Mouse (Mus musculus): ENCODE data around the gene Angptl8. TPM values are rescaled to one million over a fixed set of nuclear protein-coding genes. Genes with fewer than 3 reads are reported as not detected.

Angptl8 gene
- total RNA-seq, 2 experiments from 2014 or later: 2.0 to 3.3 TPM

DNA sequence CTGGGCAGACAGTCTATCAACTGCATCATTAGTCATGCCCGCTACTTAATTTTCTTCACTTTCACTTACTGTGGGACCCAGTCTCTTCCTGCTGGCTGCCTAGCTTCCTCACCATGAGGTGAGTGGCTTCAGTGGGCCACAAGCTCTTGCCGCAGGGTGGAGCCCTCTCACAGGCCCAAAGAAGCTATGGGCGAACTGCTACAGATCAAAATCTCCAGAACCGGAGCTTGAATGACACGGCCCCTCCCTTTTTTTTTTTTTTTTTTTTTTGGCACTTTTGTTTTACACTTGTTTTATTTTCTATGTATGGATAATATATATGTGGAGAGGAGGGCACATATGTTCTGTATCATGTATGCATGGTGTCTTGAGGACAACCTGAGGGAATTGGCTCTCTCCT lies 24.1 kb upstream of the Angptl8 start:
- ATAC-seq (ENCODE audit: poor library complexity, severe bottlenecking): no peak

DNA sequence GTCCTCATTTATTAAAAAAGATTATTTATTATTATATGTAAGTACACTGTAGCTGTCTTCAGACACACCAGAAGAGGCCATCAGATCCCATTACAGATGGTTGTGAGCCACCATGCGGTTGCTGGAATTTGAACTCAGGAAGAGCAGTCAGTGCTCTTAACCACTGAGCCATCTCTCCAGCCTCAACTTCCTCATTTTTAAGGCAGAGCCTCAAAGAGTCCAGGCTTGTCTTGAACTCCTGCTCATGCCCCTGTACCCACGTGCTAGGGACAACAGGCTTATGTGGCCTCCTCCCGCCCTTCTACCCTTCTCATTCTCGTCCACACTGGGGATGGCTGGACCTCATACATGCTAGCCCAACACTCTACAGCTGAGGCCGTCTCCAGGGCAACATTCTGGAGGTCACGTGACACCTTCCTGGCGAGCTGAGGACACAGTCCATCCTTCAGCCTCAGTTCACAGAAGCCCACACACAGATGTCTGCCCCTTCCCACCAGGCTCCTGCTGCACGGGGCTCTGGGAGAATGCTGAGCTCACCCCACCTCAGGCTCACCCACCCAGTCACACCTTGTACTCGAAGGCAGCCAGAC lies 18.5 kb upstream of the Angptl8 start:
- peak; percentile 68 for ATAC-seq (ENCODE audit: poor library complexity, severe bottlenecking)

DNA sequence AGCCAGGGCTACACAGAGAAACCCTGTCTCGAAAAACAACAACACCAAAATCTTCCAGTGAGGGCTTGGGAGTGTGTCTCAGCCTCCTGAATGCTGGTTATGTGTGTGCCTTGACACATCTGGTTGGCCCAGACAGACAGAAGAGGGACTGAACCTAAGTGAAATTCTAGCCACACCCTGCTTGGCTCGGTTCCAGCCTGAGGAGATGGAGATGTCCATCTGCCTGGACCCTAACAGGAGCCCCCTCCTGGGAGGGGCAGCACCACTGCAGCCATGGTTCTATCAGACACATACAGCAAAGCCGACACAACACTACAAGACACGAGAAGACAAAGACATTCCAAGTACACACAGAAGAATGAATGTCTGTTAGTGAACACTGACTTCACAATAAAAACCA lies 17.2 kb upstream of the Angptl8 start:
- ATAC-seq (ENCODE audit: poor library complexity, severe bottlenecking): no peak

DNA sequence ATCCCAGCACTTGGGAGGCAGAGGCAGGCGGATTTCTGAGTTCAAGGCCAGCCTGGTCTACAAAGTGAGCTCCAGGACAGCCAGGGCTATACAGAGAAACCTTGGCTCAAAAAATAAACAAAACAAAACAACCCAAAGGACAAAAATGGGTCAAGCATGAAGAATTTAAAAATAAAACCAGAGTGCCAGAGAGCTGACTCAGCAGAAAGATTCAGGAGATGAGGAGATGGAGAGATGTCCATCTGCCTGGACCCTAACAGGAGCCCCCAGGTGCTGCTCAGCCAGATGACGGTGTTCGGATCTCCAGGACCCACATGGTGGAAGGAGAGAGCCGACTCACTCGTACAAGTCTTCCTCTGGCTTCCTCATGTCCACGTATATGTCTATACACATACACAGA lies 16.7 kb upstream of the Angptl8 start:
- ATAC-seq (ENCODE audit: poor library complexity, severe bottlenecking): no peak

DNA sequence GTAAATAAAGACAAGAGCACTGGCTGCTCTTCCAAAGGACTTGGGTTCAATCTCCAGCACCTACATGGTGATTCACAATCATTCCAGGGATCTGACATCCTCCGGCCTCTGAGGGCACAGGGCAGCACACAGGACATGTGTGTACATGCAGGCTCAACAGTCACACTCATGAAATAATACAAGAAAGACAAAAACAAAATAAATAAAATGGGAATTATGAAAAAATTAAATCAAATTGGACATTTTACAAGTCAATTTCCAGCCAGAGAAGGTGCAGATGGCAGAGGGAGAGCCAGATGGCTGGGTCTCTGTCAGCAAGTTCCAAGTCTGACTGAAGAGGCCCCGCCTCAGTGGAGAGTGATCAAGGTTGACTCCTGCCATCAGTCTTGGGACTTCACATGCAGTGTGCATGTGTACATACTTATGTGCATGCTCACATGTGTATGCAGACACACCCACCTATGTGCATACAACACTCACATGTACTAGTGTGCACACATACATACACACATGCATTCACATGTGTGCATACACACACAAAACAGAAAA lies 16.1 kb upstream of the Angptl8 start:
- no peak for ATAC-seq (ENCODE audit: poor library complexity, severe bottlenecking)

DNA sequence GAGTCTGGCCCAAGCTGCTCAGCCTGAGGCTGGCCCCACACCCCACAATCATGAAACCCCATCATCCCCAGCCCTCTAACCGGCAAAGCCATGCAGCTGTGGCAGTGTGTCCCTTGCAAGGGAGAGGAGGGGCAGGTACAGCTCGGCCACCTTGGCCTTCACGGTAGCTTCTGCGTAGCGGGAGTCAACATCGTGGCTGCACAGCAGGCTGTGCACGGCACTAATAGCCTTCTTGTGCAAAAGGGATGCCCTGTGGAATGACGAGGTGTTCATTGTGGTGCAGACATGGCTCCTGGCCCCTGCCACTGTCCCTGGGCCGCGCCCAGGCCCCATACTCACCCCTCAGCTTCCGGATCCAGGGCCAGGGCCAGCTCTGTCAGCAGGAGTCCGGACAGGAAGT lies 15.1 kb upstream of the Angptl8 start:
- ATAC-seq (ENCODE audit: poor library complexity, severe bottlenecking): no peak

DNA sequence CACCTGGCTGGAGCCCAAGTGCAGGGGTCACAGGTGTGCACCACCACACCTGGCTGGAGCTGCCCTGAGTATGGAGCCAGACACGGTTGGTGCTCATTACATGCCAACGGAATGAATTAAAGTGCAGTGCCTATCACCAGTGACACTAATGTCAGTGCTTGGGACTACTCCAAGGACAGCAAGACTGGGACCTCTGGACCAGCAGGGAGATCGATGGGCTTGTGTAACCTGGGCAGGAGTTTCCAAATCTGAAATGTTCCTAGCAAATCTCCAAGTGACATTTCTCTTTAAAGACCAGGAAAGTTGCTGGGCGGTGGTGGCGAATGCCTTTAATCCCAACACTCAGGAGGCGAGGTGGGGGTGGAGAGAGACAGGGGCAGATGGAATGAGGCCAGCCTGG lies 12.6 kb upstream of the Angptl8 start:
- ATAC-seq (ENCODE audit: poor library complexity, severe bottlenecking): no peak

DNA sequence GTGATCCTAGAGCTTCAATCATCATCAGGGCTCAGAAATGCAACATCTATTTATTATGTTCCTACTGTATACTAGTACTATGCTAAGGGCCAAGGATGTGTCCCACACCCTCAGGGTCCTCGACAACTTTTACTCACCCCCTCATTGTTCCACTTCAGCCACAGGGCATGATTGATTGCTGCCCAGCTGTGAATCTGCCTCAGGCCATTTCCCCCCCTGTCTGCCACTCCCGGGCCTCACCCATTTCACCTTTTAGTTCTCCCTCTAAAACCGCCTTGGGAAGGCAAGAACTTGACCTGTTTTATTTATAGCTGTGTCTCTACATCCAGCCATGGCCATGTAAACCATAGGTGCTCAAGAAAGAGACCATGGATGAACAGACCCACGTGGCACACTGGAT lies 11.4 kb upstream of the Angptl8 start:
- ATAC-seq (ENCODE audit: poor library complexity, severe bottlenecking): no peak

DNA sequence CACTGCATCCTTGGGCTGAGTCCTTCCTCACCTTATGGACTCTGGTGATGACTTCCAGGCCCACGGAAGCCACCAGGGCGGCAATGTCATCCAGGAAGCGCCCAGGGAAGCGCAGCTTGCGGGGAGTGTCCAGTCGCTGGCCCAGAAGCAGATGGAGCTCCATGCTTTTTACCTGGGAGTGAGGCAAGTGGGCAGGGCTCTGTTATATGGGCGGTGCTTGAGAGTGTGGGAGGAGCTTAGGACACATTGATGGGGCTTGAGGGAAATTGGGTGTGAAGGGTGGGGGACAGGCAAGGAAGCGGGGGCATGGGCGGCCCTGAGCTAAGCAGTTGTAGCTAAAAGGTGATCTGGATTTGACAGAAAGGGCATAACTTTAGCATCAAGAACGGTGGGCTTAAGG lies 10.9 kb upstream of the Angptl8 start:
- no peak for ATAC-seq (ENCODE audit: poor library complexity, severe bottlenecking)

DNA sequence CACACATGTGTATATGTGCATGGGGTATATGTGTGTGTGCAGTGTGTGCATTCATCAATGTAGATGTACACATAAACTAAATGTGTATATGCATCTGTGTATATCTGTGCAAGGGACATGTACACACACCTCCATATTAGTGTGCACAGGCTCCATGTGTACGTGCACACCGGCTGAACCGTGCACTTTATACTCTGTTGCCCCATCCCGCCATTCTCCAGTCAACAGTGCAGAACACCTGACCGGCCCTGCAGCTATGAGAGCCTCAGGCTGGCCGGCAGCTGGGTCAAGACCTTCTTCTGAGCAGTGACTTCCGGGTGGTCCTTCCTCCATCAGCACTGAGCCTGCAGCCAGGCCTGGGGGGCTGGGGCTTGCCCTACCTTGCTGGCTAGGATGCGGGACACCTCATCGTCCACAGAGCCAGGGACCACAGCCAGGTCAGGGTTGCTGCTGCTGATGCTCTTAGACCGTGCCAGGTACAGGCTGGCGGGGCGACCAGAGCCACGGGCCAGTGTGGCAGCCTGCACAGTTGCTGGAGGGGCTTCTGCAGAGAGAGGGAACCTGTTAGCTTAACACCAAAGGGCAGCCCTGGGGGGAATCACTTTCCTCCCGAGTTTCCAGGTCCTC lies 5.4 kb upstream of the Angptl8 start:
- ATAC-seq (ENCODE audit: poor library complexity, severe bottlenecking): no peak

DNA sequence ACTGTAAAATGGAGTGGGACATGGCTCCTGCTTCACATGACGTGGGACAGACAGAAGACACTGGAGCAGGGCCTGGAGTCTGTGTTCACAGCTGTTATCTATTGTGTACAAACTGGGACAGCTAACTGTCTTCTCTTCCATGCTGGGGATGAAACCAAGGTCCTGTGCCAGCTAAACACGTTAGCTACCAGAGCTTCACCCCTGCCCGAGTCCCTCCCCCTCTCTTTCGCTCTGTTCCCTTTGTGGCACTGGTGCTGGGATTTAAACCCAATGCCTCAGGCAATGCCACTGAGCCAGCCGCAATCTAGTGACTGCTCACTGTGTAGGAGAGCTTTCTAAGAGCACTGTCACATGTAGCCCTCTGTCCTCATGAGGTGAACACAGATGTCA lies 4.9 kb upstream of the Angptl8 start:
- ATAC-seq (ENCODE audit: poor library complexity, severe bottlenecking): no peak

DNA sequence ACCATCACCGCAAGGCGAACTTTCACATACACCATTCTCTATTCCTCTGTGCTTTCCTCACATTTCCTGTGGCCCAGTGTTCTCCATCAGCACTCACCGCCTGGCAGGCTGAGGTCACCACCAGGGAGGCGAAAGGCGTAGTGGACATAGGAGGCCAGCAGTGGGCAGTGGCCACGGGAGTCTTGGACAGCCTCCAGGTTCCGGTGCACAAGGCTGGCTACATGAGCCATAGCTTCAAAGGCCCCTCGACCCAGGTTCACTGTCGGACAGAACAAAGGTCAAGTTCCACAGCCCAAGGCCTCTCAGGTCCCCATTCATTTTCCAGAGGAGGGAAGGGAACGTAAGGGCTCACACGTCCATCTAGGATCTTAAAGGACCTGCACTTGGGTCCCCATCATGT lies 4.4 kb upstream of the Angptl8 start:
- no peak for ATAC-seq (ENCODE audit: poor library complexity, severe bottlenecking)

DNA sequence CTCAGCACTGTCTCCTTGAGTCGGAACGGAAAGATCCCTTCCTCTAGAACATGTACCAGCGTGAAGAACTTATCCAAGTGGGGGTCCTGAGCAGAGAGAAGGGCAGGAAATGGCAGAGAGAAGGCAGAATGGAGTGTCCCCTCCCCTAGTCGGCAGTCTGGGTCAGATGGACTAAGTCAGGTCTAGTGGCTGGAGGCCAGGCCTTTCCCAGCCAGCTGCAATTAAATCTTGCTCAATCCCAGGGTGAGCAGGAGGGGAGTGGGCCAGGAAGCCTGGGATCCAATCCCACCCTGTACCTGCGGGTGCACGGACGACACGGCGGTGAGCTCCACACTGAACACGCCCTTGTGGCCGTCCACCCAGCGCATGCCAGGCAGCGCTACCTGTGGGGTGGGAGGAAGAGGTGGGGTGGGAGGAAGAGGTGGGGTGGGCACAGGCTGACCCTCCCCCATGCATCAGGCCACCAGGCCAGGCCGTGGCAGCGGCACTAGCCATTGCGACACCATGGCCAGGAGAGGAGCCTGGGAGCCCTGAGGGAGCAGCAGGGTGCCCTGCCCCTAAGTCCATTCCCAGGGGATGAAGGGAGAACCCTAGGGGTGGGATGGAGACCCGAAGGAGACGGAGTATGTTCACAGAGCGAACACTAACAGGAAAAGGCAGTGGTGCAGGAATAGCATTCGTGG lies 3.6 kb upstream of the Angptl8 start:
- no peak for ATAC-seq (ENCODE audit: poor library complexity, severe bottlenecking)

DNA sequence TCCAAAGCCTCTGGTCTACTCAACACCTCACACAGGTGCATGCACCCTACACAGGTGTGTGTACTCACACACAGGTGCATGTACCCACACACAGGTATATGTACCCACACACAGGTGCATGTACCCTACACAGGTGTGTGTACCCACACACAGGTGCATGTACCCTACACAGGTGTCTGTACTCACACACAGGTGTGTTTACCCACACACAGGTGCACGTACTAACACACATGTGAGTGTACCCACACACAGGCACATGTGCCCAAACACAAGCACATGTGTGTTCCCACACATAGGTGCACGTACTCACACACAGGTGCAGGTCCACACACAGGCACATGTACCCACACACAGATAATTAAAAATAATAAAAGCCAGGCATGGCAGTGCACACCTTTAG lies 2.4 kb downstream of the Angptl8 start:
- no peak for ATAC-seq (ENCODE audit: poor library complexity, severe bottlenecking)

DNA sequence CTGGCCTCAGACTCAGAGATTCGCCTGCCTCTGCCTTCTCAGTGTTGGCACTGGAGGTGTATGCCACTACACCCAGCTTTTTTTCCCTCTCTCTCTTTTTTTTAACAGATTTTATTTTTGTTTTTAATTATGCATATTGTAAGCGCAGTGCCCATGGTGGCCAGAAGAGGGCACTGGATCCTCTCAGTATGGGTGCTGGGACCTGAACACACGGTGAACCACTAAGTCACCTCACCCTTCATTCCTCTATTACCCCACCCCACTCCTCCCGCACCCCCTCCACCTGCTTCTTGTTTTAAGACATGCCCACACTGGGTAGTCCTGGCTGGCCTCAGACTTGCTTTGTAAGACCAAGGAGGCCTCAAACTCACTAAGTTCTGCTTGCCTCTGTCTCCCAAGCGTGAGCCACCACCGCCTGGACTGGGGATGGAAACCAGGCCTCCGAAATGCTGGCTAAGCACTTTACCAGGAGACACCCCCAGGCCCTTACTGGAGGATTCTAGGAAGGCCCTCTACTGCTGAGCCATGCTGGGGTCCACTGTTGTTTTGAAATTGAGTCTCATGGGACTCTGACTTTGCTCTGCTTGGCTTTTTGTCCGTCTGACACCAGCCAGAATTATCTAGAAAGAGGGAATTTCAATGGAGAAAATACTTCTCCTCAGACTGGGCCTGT lies 4.9 kb downstream of the Angptl8 start:
- ATAC-seq (ENCODE audit: poor library complexity, severe bottlenecking): peak; percentile 65

DNA sequence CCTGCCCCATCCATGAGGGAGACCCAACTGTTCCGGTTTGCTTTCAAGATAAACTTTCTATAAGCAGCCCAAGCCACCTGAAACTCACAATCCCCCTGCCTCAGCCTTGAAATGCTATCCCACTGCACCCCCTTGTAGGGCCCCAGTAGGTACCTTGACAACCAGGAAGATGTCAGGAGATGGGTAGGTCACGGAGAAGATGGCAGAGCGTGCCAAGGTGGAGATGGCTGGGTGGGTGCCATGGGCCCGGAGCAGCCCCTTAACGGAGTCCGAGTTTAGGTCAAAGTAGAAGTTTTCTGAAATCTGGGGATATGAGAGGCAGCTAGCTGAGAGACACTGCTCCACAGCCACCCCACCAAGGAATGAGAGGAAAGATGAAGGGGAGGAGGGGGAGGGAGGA lies 6.0 kb downstream of the Angptl8 start:
- no peak for ATAC-seq (ENCODE audit: poor library complexity, severe bottlenecking)

DNA sequence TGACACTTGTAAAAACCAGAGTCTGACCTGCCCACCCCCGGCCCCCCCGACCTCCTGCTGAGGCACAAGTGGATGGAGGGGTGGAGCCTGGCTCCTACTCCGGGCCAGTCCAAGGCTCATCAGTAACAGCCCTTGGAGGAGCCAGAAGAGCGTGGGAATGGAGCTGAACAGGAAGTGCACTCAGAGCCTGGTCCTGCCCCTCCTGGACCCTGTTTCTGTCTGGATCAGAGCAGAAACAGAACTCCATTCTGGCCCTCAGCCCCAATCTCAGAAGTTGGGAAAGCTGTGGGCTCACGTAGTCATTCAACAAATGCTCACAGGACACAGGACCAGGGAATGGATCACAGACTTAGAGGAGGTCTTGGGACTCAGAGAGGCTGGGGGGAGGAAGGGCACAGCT lies 7.1 kb downstream of the Angptl8 start:
- no peak for ATAC-seq (ENCODE audit: poor library complexity, severe bottlenecking)

DNA sequence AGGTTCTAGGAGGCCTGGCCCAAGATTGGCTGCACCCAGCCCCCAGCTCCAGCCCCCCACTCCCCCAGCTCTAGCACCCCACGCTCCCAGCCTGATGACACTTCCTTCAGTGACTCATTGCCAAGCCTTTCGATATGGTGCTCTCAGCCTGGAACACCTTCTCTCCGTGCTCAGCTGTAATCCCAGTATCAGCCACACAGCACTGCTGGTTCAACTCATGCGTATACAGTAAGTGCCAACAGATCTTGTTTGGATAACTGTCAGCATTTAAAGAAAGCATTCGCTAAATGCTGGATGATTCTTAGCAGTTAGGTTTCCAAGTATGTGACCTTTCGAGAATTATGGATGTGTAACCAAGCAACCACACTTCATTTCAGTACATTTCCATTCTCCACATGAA lies 7.8 kb downstream of the Angptl8 start:
- ATAC-seq (ENCODE audit: poor library complexity, severe bottlenecking): no peak

DNA sequence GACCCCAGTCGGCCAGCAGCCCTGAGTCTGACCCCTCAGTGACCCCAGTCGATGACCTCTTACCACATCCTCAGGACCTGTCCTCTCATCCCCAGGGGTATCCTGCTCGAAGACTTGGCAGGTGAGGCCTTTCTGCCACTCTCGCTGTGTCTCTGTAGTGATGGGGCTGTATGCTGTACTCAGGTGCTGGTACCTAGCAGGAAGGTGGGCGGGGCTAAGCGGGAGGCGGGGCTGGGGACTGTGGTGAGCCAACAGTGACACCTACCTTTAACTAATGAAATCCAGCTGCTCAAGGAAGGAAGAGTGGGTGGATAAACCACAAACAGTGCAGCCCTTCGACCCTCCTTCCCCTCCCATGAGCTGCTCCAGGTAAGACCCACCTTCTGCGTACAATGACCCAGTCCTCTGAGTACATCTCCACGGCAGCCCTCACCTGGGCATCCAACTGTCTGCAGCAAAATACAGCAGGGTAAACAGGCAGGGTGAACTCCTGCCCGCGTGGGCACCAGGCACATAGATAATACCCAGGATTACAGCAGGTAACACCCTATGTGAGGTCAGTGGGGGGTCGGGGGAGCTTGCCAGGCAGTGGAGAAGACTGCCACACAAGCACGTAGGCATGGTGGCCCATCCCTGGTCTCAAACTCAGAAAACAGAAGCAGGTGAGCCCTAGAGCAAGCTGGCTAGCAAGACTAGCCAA lies 10.2 kb downstream of the Angptl8 start:
- no peak for ATAC-seq (ENCODE audit: poor library complexity, severe bottlenecking)

DNA sequence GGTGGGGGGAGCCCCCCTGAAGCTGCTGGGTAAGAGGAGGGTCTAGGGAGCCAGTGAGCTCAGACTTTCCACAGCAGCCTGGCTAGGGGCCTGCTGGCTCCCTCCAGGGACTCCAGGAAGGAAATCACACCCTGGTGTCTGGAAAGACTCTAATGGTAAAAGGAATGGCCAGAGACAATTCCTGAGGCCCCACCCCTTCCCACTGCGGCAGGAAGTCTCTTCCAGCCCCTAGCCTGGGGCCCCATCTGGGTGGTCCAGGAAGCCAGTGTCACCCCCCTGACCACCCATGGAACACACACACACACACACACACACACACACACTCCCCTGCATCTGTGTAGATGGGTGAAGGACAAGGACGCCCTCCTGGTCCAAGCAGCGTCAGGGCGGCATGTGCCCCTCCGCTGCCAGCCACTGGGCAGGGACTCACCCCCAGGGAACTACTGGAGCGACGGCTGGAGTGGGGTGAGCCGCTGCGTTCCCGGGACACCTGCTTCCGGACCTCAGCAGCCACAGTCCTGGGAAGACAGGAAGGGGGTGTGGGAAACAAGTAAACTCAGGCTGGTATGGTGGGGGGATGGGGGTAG lies 11.5 kb downstream of the Angptl8 start:
- ATAC-seq (ENCODE audit: poor library complexity, severe bottlenecking): no peak

DNA sequence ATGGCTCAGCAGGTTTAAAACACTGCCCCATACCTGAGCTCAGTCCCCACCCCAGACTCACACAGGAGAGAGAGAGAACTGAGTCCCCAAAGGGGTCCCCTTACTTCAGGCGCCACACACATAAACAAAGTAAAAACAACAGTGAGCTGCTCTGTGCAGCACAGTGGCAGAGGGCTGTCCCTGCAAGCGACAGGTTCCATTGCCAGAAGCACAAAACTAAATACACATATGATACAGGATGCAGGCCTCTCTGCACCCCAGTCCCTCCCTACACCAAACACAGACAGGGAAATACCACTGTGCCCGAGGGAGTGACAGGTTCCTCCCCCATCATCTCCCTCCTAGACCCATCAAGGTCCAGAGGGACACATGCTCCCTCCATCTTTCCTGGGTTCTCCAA lies 12.1 kb downstream of the Angptl8 start:
- ATAC-seq (ENCODE audit: poor library complexity, severe bottlenecking): no peak

All from megakaryocyte, adult 5-6 weeks (primary cell).